Mouse (Mus musculus): ENCODE results near the gene Olfr59. TPM values are rescaled to one million over a fixed set of nuclear protein-coding genes. Genes with fewer than 3 reads are reported as not detected.

The Olfr59 gene
- total RNA-seq (2023), result not detected

GRCm38 (mm10) chr11:74283436-74283835 lies at the start of gene Olfr59:
Olfr59 (plus strand) TSS chr11:74283736.

GRCm38 (mm10) chr11:74259508-74259907 lies 24.0 kb upstream of the Olfr59 start, which contains the start of gene Olfr406:
Olfr406 (plus strand) TSS chr11:74259808.

GRCm38 (mm10) chr11:74337931-74338330 lies 54.4 kb downstream of the Olfr59 start, which contains the start of gene Olfr410:
Olfr410 (minus strand) TSS chr11:74338031.

Other genes with a start within 250 kb of the Olfr59 start
- gene Olfr139, start 227.2 kb upstream of the Olfr59 start, total RNA-seq (2023), result not detected
- not detected for gene Olfr399, start 227.1 kb upstream of the Olfr59 start, total RNA-seq (2023)
- gene Zfp616, start 213.8 kb upstream of the Olfr59 start, total RNA-seq (2023), result not detected
- gene Olfr401, start 170.0 kb upstream of the Olfr59 start, total RNA-seq (2023), result not detected
- gene Olfr402, start 130.2 kb upstream of the Olfr59 start, total RNA-seq (2023), result not detected
- gene Olfr403, start 97.5 kb upstream of the Olfr59 start, total RNA-seq (2023), result not detected
- gene Olfr43, start 72.4 kb upstream of the Olfr59 start, total RNA-seq (2023), result not detected
- gene Olfr406, start 23.9 kb upstream of the Olfr59 start, total RNA-seq (2023), result not detected
- gene Olfr410, start 54.3 kb downstream of the Olfr59 start, total RNA-seq (2023), result not detected
- not detected for gene Olfr411, start 68.9 kb downstream of the Olfr59 start, total RNA-seq (2023)
- not detected for gene Olfr412, start 78.3 kb downstream of the Olfr59 start, total RNA-seq (2023)